Mouse (Mus musculus) olfactory bulb, adult 2 months (tissue): Measurements from ENCODE around the gene Cntnap5a. TPM values are rescaled to one million over a fixed set of nuclear protein-coding genes. Genes with fewer than 3 reads are reported as not detected.

Experiments used
- H3K27ac ChIP-seq: fragments of 200-500 bp; 2 replicates; pipeline ENCODE4 v1.5.1; 2012; ENCODE audit warnings: low read depth, low read length; ENCODE audit not compliant: insufficient read depth
- H3K4me1 ChIP-seq: fragments of 200-500 bp; 2 replicates; pipeline ENCODE4 v1.6.1; 2012; ENCODE audit warnings: low read length; ENCODE audit not compliant: control insufficient read depth, insufficient read depth
- H3K4me3 ChIP-seq: fragments of 200-500 bp; 2 replicates; pipeline ENCODE4 v1.5.1; 2012; ENCODE audit warnings: mild to moderate bottlenecking, low read depth, low read length, moderate library complexity; ENCODE audit not compliant: insufficient read depth
- CTCF ChIP-seq: fragments of 200-500 bp; IDR thresholded peaks from 2 replicates; pipeline ENCODE4 v1.5.1; 2012; ENCODE audit warnings: low read depth, mild to moderate bottlenecking, low read length, moderate library complexity; ENCODE audit not compliant: insufficient read depth
- POLR2A ChIP-seq: fragments of 200-500 bp; IDR thresholded peaks from 2 replicates; pipeline ENCODE4 v1.6.1; 2012; ENCODE audit warnings: mild to moderate bottlenecking, low read depth, low read length, moderate library complexity; ENCODE audit not compliant: insufficient read depth
- WGBS: fragments of 180-500 bp; shearing (Covaris S2); methylation state at CpG from one replicate; pipeline ENCODE4 v1.1.7; 2018; 5-methylcytosine and 5-hydroxymethylcytosine counted together
- polyA plus RNA-seq: library from polyadenylated mRNA; stranded (reverse); fragments of >200 nt; gene quantifications from 2 replicates; pipeline ENCODE4 v1.2.4, GENCODE M21; 2012; ENCODE audit warnings: low replicate concordance; ENCODE audit not compliant: missing spikeins, insufficient read depth, insufficient read length

Gene Cntnap5a
- polyA plus RNA-seq, 1 experiment = not detected

DNA sequence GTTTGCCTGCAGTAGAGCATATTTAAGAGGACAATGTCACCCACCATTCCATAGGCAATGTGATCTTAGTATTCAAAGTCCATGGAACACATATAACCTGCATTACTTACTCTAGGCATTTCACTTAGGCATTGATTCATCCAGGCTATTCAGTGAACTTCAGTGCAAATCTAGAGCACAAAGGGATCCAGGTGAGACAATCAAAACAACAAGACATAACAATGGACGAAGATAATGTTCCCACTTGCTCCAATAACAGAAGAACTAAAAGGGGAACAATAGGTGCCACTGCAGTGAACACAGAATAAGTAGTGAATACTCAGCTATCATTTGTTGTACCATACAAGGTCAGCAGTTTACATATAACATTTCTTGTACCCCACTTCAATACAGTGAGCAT lies 345.1 kb downstream of the Cntnap5a start:
- no peak overlapping the region for H3K4me3 ChIP-seq
- no peak overlapping the region for H3K27ac ChIP-seq
- no peak for TF ChIP-seq POLR2A
- no peak for TF ChIP-seq CTCF
- WGBS = 87% methylated on average over 1 of the region's 1 CpGs
- no peaks in the 10 kb centered on the region for H3K4me1 ChIP-seq

DNA sequence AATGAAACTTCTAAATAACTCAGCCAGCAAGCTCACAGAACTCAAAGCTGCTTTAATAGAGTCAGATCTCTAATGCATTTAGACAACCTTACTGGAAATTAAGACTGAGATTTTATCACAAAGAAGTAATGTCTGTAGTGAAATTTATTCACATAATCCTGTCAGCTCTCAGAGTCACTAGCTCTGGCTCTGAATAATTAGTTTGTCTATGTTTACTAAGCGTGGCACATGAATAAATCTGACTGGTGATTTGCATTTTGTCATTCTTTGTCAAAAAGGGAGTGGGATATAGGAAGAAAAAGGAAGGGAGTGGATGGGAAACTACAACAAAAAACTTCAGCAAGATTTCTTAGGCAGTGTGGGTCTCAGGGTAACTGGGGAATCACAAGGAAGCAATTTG lies 351.3 kb downstream of the Cntnap5a start:
- 41% methylated on average over 1 of the region's 1 CpGs for WGBS
- no peak for TF ChIP-seq POLR2A
- no peak for TF ChIP-seq CTCF
- no peak overlapping the region for H3K27ac ChIP-seq

DNA sequence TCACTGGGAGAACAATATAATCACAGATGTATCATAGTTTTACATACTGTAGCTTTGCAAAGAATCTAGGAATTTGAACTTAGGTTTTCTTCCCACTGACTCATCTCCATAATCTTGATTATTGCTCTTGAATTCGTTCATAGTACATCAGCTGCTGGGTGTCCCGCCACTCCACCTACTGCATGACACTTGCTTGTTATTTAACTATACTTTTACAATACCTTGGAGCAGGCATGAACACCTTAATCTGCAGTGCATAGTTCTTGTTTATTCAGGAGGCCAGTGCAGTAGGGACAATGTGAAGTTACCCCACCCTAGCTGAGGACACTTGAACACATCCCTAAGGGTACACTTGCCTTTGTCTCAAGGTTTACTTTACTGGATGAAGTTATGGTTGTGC lies 352.3 kb downstream of the Cntnap5a start:
- no peak overlapping the region for H3K27ac ChIP-seq
- H3K4me1 ChIP-seq = no peaks in the 10 kb centered on the region
- 85% methylated on average over 2 of the region's 2 CpGs for WGBS
- TF ChIP-seq CTCF (no peak), POLR2A (no peak)
- no peak overlapping the region for H3K4me3 ChIP-seq

More for the DNA sequence above, 351.3 kb downstream of the Cntnap5a start:
- Histone ChIP-seq H3K4me1 (no peaks in the 10 kb centered on the region), H3K4me3 (no peak overlapping the region)

DNA sequence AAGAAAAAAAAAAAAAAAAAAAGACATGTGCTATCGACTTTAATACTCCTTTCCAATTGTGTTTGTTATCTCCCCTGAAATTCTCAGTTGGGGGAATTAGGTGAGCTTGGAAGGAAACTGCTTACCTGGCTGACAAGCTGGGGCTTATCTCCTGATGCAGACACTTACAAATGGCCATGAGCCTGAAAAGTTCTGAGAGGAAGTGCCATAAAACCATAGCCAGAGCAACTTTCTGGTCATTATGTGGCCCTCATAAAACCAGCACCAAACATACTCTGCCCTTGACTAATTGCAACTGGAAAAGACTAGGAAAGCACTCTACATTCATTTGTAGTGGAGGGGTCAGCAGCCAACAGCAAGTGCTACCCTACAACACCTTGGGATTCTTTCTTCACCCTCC lies 359.5 kb downstream of the Cntnap5a start:
- Histone ChIP-seq H3K4me1 (no peaks in the 10 kb centered on the region), H3K4me3 (no peak overlapping the region), H3K27ac (no peak overlapping the region)
- 71% methylated on average over 1 of the region's 1 CpGs for WGBS
- TF ChIP-seq CTCF (no peak), POLR2A (no peak)

DNA sequence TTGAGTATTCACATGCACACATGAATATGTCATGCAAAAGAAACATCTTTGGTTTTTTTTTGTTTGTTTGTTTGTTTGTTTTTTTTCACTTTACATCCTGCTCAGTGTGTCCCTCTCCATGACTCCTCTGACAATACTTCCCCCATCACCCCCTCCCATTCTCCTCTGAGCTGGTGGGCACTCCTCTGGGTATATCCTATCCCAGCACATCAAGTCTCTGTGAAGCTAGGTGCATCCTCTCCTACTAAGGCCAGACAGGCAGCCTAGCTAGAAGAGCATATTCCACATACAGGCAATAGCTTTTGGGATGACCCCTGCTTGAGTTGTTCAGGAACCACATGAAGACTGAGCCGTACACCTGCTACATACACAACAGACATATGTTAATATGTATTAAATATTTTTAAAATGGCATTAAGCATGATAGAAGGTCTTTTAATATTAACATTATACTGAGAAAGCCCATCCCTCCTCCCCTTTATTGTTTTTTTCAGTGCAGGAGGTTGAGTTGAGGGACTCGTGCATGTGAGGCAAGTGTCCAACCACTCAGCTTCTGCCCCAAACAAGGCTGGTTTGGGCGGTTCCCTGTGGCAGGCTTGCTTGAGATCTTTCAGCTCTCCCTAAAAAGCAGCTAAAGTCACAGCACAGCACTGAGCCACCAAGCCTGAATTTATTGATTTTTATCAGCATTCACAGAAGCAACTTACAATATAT lies 422.6 kb downstream of the Cntnap5a start:
- no peaks in the 10 kb centered on the region for H3K4me1 ChIP-seq
- H3K27ac ChIP-seq = no peak overlapping the region
- no peak overlapping the region for H3K4me3 ChIP-seq
- WGBS = 64% methylated on average over 3 of the region's 3 CpGs
- TF ChIP-seq POLR2A = no peak
- TF ChIP-seq CTCF = no peak

DNA sequence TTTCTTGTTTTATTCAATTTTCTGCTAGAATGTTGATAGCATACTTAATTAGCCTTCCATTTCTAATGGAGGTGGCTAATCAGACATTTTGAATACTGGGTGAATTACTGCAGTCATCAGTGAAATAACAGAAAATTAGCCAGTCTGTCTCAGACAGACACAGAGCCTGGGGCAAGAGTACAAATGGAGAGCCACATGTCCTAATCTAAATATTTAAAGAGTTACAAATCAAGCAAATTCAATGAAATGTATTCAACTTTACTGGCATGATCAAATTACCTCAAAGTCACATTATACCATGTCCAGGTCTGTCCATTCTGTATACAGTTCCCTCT lies 423.1 kb downstream of the Cntnap5a start:
- no peak overlapping the region for H3K4me3 ChIP-seq
- no peak for TF ChIP-seq CTCF
- TF ChIP-seq POLR2A = no peak

DNA sequence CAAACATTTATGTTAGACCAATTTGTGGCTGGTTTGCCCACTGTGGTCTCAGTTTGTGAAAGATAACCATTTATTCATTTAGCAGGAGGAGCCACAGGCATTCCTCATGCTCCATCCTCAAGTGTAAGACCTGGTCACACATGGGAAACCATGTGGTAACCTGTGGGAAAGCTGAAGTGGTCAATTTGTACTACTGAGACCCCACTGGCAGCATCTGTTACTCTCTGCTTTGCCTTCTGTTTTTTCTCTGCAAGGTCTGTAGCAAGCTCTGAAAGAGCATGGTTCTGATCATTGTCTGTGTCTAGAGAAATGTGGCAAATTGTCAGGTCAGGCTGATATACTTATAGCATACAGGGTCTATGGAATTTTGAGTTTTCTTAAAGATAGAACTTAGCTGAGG lies 423.8 kb downstream of the Cntnap5a start:
- TF ChIP-seq CTCF (no peak), POLR2A (no peak)
- no peaks in the 10 kb centered on the region for H3K4me1 ChIP-seq
- H3K27ac ChIP-seq = no peak overlapping the region
- H3K4me3 ChIP-seq = no peak overlapping the region

More for the DNA sequence above, 423.1 kb downstream of the Cntnap5a start:
- Histone ChIP-seq H3K27ac (no peak overlapping the region), H3K4me1 (no peaks in the 10 kb centered on the region)

DNA sequence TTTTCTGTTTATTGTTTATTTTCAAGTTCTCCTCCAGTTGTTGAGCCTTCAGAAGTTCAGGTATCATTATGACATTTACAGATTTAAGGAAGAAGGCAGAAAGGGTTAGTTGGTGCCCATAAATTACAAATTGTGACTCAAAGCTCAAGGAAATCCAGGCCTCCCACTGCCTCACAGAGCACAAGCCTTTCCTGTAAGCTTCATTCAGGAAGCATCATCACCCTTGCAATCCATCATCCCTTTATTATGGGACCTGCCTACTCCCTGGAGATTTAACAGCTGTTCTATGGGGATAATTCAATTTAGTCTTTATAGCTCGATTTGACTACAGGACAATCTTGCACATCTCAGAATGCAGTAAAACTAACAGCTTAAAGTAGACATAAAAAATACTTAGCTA lies 441.2 kb downstream of the Cntnap5a start:
- TF ChIP-seq POLR2A (no peak), CTCF (no peak)
- no peaks in the 10 kb centered on the region for H3K4me1 ChIP-seq
- H3K4me3 ChIP-seq = no peak overlapping the region
- no peak overlapping the region for H3K27ac ChIP-seq
- 76% methylated on average over 1 of the region's 1 CpGs for WGBS

DNA sequence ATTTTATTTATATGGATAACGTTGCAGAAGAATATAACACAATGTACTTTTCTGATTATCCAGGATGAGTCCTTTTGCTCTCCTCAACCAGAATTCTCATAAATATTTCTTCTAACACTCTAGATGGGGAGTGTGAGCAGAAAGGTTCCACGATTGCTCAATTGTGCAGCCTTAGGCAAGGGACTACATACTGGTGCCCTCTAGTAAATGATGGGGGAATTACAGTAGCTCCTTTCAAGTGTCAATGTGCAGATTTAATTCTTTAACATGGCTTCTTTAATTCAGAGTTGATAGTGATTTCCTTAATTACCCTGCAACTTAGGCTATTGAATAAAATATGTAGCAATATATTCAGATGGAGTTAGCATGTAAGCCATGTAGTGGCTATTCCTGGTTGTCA lies 442.5 kb downstream of the Cntnap5a start:
- Histone ChIP-seq H3K27ac (no peak overlapping the region), H3K4me3 (no peak overlapping the region), H3K4me1 (no peaks in the 10 kb centered on the region)
- no peak for TF ChIP-seq CTCF
- no peak for TF ChIP-seq POLR2A
- 90% methylated on average over 2 of the region's 2 CpGs for WGBS

DNA sequence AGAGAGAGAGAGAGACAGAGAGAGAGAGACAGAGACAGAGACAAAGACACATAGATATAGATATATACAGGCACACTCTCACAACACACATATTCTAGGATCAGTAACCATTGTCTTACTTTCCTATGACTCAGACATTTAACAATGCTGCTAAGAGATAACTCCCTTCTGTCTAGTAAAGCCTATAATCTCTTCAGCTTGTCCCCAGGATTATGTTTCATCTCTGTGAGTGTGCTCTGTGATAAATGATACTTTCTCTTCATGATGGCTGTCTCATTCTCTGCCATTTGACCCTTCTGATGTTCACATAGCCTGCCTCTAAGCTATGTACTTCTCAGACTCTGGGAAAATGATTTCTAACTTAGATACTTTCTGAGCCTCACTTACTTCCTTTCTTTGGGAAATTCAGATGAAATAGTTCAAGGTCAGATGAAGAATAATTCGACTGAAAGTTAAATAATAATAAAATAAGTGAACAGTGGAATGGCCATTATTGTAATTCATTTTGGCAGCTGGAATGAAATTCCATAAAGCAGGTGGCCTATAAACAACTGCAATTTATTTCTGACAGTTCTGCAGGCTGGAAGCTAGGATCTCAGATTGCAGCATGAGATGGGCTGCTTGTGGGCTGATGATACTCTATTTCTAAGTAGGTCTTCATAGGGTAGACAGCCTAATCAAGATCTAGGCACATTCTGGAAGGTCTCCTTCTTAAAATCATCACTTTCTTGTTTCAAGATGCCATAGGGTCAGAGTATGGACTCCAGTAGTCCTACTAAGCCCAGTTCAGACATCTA lies 444.1 kb downstream of the Cntnap5a start:
- no peak for TF ChIP-seq CTCF
- no peak for TF ChIP-seq POLR2A
- no peaks in the 10 kb centered on the region for H3K4me1 ChIP-seq
- WGBS = 60% methylated on average over 1 of the region's 1 CpGs
- no peak overlapping the region for H3K4me3 ChIP-seq
- no peak overlapping the region for H3K27ac ChIP-seq

DNA sequence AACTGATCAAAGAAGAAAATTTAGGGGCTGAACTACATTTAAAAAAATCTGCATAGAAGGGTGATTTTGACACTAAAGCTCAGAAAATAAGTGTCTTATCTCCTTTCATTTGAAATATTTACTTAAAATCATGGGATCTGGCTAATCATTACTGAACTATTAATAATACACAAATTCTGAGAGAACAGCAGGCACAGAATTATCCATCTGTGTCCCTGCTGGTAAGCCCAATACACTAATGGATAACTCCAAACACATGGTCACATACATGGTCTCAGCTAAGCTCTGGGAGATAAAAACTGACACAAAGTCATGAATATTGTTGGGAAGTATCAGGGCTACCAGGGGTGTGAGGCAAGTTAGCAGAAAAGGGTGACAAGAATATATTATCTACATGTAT lies 447.9 kb downstream of the Cntnap5a start:
- TF ChIP-seq POLR2A (no peak), CTCF (no peak)
- Histone ChIP-seq H3K27ac (no peak overlapping the region), H3K4me3 (no peak overlapping the region), H3K4me1 (no peaks in the 10 kb centered on the region)
